Mouse (Mus musculus) left cerebral cortex, postnatal 10 days (tissue): ENCODE results near the gene Spats1. TPM values are rescaled to one million over a fixed set of nuclear protein-coding genes. Genes with fewer than 3 reads are reported as not detected.

Experiments
- DNase-seq, 2 experiments: peaks; one replicate each; pipeline ENCODE4 v3.0.0; 2021 to 2022; ENCODE audit warnings: low spot score in 2 of 2, mixed read lengths in 1 of 2; ENCODE audit errors: extremely low spot score in 1 of 2
- intact Hi-C: fragments of 180-260 bp; cut with DNase I; formaldehyde crosslinking; loops from one replicate; pipeline ENCODE4 v1.15.1; 2025
- total RNA-seq, 2 experiments: library from RNA; stranded (reverse); gene quantifications; 2 replicates each; pipeline ENCODE4 v1.2.3; 2021

The Spats1 gene
- total RNA-seq, 2 experiments from 2014 or later = 4.9 to 5.0 TPM

GRCm38 (mm10) chr17:45401126-45401905 lies 73.9 kb downstream of the Spats1 start:
- intact Hi-C loops = loop anchor here (10.0 kb wide), 1 partner anchor 1137 kb away; no protein-coding TSS in a partner anchor

DNA sequence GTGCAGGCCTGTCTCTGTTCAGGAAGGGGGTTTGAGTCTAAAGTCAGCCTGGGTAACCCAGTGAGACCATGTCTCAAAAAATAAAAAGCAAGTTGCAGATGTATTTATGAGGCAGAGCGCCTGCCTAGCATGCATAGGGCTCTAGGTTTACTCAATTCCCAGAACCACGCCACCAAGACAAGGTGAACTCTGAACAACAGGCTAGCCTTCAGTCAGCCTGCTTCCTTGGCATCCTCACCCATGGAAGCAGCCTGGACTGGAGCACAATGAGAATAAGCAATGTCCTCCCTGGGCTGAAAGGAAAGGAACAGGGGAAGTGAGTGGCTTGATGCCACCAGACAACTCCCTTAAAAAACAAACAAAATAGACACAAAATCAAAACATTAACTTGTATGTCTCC lies 77.2 kb downstream of the Spats1 start:
- DNase-seq = no peak
- intact Hi-C loops = no loop called here

More at GRCm38 (mm10) chr17:45401126-45401905, 73.9 kb downstream of the Spats1 start:
- no peak for DNase-seq

DNA sequence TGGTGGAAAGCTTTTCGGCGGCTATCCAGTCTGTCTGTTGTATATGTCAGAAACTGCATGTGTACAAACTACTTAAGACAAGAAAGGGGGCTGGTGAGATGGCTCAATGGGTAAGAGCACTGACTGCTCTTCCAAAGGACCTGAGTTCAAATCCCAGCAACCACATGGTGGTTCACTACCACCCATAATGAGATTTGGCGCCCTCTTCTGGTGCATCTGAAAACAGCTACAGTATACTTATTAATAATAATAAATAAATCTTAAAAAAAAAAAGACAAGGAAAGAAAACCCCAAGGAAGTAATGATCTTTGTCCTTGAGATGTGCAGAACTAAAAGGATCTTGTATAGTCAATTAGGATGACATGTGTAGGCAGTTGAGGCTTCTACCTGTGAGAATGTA lies 77.7 kb downstream of the Spats1 start:
- intact Hi-C loops = no loop called here
- no peak for DNase-seq

- DNase-seq = no peak
- intact Hi-C loops = no loop called here
Measured at GRCm38 (mm10) chr17:45394612-45395011, 80.6 kb downstream of the Spats1 start.

DNA sequence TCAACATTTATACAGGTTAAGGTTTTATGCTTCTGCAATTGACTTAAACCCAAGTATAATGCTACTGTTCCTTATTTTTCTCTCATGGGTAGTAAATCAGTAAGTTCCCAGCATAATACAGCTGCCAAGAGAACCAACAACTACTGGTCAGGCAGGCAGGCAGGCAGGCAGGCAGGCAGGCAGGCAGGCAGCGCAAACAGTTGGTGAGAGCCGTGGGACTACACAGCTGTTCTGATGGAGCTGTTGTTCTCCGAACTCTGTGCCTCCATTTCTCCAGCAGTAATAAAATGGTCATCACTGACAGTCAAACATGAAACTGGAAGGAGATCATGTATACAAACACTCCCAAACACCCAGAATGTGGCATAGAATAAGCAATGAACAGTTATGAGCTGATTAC lies 81.5 kb downstream of the Spats1 start:
- intact Hi-C loops = no loop called here
- no peak for DNase-seq

Other genes starting within 250 kb of the Spats1 start
- gene Cdc5l, start 41.7 kb downstream of the Spats1 start, total RNA-seq = 10 to 100 TPM; 47.3 to 48.0 TPM
- gene Aars2, start 31.4 kb upstream of the Spats1 start, total RNA-seq = 10 to 100 TPM; 21.2 to 23.4 TPM
- gene Tcte1, start 48.0 kb upstream of the Spats1 start, total RNA-seq = 1 to 10 TPM in 1 of 2 experiments, under 1 TPM in 1; 0.45 to 1.0 TPM
- 100 to 1,000 TPM in 1 of 2 experiments, 10 to 100 TPM in 1; 99.5 to 104 TPM for gene Tmem151b, start 74.3 kb upstream of the Spats1 start, total RNA-seq
- 1 to 10 TPM; 2.5 to 2.6 TPM for gene Nfkbie, start 80.3 kb upstream of the Spats1 start, total RNA-seq
- 10 to 100 TPM; 43.8 to 46.7 TPM for gene Slc35b2, start 88.5 kb upstream of the Spats1 start, total RNA-seq
- gene Hsp90ab1, start 97.9 kb upstream of the Spats1 start, total RNA-seq = 1,000 to 10,000 TPM; 1,675 to 1,723 TPM
- 10 to 100 TPM; 30.3 to 33.3 TPM for gene Slc29a1, start 124.2 kb upstream of the Spats1 start, total RNA-seq
- gene Mymx, start 126.7 kb upstream of the Spats1 start, total RNA-seq = not detected
- gene Capn11, start 183.9 kb upstream of the Spats1 start, total RNA-seq = under 1 TPM in 1 of 2 experiments, not detected in 1; 0.39 TPM
- 10 to 100 TPM; 46.8 to 47.1 TPM for gene Mrpl14, start 210.9 kb upstream of the Spats1 start, total RNA-seq
- gene Tmem63b, start 211.5 kb upstream of the Spats1 start, total RNA-seq = 100 to 1,000 TPM; 238 to 244 TPM